Mouse (Mus musculus): ENCODE results near the gene Mboat7. TPM values are rescaled to one million over a fixed set of nuclear protein-coding genes. Genes with fewer than 3 reads are reported as not detected.
A peak's percentile ranks its signal among the peaks of the same experiment; 100 is the strongest.

Gene Mboat7
- polyA plus RNA-seq, 1 experiment = 156 TPM

- Histone ChIP-seq H3K27ac (ENCODE audit: insufficient read depth, low read length) (peak overlapping the region; percentile 7), H3K4me3 (ENCODE audit: insufficient read depth, low read length) (peak overlapping the region; percentile 53), H3K4me1 (ENCODE audit: control insufficient read depth, insufficient read depth, low read length) (no peaks in the 10 kb centered on the region)
- no peak for TF ChIP-seq POLR2A (IDR thresholded peaks at IDR 0.05; ENCODE audit: extremely low read depth, insufficient read depth, low read length)
- no peak for TF ChIP-seq CTCF (IDR thresholded peaks at IDR 0.05; ENCODE audit: extremely low read depth, insufficient read depth, low read length)
Measured at GRCm38 (mm10) chr7:3694076-3694948, 989 bp upstream of the Mboat7 start.

DNA sequence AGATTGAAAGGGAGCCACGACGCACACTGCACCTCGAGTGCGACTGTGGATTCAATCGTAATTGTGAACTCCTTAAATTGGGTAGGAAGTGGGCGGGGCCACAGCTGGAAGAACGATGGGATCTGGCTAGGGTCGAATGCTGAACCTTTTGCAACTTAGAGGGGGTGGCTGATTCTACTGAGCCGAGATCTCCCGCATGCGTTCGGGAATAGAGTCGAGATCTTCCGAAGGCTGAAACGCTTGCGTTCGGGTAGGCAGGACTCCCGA is 419 bp upstream of the Mboat7 start:
- TF ChIP-seq POLR2A (IDR thresholded peaks at IDR 0.05; ENCODE audit: extremely low read depth, insufficient read depth, low read length) = no peak
- TF ChIP-seq CTCF (IDR thresholded peaks at IDR 0.05; ENCODE audit: extremely low read depth, insufficient read depth, low read length) = no peak
- no peaks in the 10 kb centered on the region for H3K4me1 ChIP-seq (ENCODE audit: control insufficient read depth, insufficient read depth, low read length)
- peak overlapping the region; percentile 53 for H3K4me3 ChIP-seq (ENCODE audit: insufficient read depth, low read length)
- peak overlapping the region; percentile 7 for H3K27ac ChIP-seq (ENCODE audit: insufficient read depth, low read length)

GRCm38 (mm10) chr7:3692382-3692986 is 839 bp downstream of the Mboat7 start, which contains the start of gene Tsen34:
Tsen34 (plus strand) TSS chr7:3692863.
- Histone ChIP-seq H3K4me3 (ENCODE audit: insufficient read depth, low read length) (peak within 1 kb of the TSS; percentile 53), H3K4me1 (ENCODE audit: control insufficient read depth, insufficient read depth, low read length) (no peaks in the 10 kb centered on the region)

GRCm38 (mm10) chr7:3691919-3692318 is 1.4 kb downstream of the Mboat7 start:
- no peaks in the 10 kb centered on the region for H3K4me1 ChIP-seq (ENCODE audit: control insufficient read depth, insufficient read depth, low read length)
- H3K4me3 ChIP-seq (ENCODE audit: insufficient read depth, low read length) = peak overlapping the region; percentile 53
- no peak overlapping the region for H3K27ac ChIP-seq (ENCODE audit: insufficient read depth, low read length)
- TF ChIP-seq POLR2A (IDR thresholded peaks at IDR 0.05; ENCODE audit: extremely low read depth, insufficient read depth, low read length) (no peak), CTCF (IDR thresholded peaks at IDR 0.05; ENCODE audit: extremely low read depth, insufficient read depth, low read length) (no peak)

More at GRCm38 (mm10) chr7:3692382-3692986, 839 bp downstream of the Mboat7 start, which contains the start of gene Tsen34:
- no peak for TF ChIP-seq POLR2A (IDR thresholded peaks at IDR 0.05; ENCODE audit: extremely low read depth, insufficient read depth, low read length)
- TF ChIP-seq CTCF (IDR thresholded peaks at IDR 0.05; ENCODE audit: extremely low read depth, insufficient read depth, low read length) = no peak
- H3K27ac ChIP-seq (ENCODE audit: insufficient read depth, low read length) = peak within 1 kb of the TSS; percentile 29

- peaks cover 8% of the 10 kb centered on the region; the same call in 1 of the 2 replicates for H3K4me1 ChIP-seq (ENCODE audit: control insufficient read depth, insufficient read depth, low read length)
- no peak overlapping the region for H3K4me3 ChIP-seq (ENCODE audit: insufficient read depth, low read length)
- TF ChIP-seq POLR2A (IDR thresholded peaks at IDR 0.05; ENCODE audit: extremely low read depth, insufficient read depth, low read length) (no peak), CTCF (IDR thresholded peaks at IDR 0.05; ENCODE audit: extremely low read depth, insufficient read depth, low read length) (no peak)
- no peak overlapping the region for H3K27ac ChIP-seq (ENCODE audit: insufficient read depth, low read length)
Measured at GRCm38 (mm10) chr7:3685400-3686187, 7.7 kb downstream of the Mboat7 start.

DNA sequence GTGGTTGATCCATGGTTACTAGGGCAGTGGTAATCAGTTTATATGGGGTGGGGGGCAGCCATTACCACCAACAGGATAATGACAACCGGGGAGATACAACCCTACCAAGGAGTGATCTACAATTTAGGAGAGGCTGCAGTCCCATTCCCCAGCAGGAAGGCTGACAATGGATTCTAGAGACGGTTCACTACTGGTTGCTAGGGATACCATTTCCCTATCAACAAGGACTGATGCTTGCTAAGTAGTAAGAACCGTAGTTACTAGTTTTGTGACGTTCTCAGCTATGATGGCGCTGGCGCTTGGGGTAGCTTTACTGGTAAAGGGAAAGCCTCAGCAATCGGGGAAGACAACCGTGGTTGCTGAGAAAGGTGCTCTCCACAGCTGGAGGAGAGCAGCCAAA is 8.6 kb downstream of the Mboat7 start:
- Histone ChIP-seq H3K27ac (ENCODE audit: insufficient read depth, low read length) (peak overlapping the region; percentile 88), H3K4me1 (ENCODE audit: control insufficient read depth, insufficient read depth, low read length) (peaks cover 8% of the 10 kb centered on the region; the same call in 1 of the 2 replicates), H3K4me3 (ENCODE audit: insufficient read depth, low read length) (no peak overlapping the region)
- TF ChIP-seq POLR2A (IDR thresholded peaks at IDR 0.05; ENCODE audit: extremely low read depth, insufficient read depth, low read length) (no peak), CTCF (IDR thresholded peaks at IDR 0.05; ENCODE audit: extremely low read depth, insufficient read depth, low read length) (no peak)

DNA sequence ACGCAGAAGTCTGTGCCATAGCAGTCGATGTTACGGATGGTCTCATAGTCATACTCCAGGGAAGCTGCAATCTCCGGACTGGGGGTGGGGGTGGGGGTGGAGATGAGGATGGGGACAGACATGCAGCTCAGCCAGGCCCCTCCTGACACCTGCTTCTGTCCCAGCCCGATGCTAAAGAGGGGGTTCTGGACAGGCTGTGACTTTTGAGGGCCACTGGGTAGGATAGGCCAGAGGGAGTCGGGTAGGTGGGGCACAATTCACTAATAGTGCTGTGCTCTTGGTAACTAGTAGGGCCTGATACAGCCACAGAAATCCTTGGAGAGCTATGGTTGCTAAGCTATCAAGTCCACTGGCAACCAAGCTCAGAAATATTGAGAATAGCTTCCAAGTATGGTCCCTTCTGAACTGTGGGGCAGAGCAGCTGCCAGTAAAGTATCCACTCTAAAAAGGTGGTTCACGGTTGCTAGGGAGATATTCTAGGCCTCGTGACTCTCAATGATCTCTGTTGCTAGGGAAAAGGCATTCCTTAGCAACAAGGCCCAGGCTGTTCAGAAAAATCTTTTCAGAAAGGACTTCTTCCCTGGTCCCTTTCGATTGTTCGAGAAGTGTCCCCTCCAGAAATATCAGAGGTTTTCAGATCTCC is 9.3 kb downstream of the Mboat7 start:
- TF ChIP-seq POLR2A (IDR thresholded peaks at IDR 0.05; ENCODE audit: extremely low read depth, insufficient read depth, low read length) (0 out of 2 replicates have a peak, but pooled peaks have one; percentile 9), CTCF (IDR thresholded peaks at IDR 0.05; ENCODE audit: extremely low read depth, insufficient read depth, low read length) (no peak)
- Histone ChIP-seq H3K4me1 (ENCODE audit: control insufficient read depth, insufficient read depth, low read length) (peaks cover 8% of the 10 kb centered on the region; the same call in 1 of the 2 replicates), H3K4me3 (ENCODE audit: insufficient read depth, low read length) (no peak overlapping the region), H3K27ac (ENCODE audit: insufficient read depth, low read length) (peak overlapping the region; percentile 88)

DNA sequence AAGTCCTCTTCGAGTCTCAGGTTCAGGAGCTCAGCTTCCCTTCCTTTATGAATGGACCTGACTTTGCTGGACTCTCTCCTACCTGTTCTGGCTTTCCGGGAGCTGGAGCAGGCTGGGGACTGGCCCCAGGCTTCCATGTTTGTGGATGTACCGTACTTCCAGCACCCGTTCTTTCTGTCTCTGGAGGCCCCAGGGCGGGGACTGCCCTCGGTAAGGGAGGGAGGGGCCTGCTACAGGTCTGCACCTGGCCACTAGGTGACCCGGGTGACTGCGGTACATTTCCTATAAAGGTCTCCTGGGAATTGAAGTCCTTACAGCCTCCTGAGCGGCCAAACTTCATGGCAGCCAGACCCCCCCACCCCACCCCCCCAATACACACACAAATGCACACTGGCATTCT is 16.0 kb downstream of the Mboat7 start, which contains the start of gene Tmc4:
TSS of gene Tmc4 (minus strand) at position 212 of the 400 bp plus-strand sequence.
- TF ChIP-seq POLR2A (IDR thresholded peaks at IDR 0.05; ENCODE audit: extremely low read depth, insufficient read depth, low read length) (no peak), CTCF (IDR thresholded peaks at IDR 0.05; ENCODE audit: extremely low read depth, insufficient read depth, low read length) (no peak)

GRCm38 (mm10) chr7:3676371-3676770 is 17.0 kb downstream of the Mboat7 start:
- Histone ChIP-seq H3K4me1 (ENCODE audit: control insufficient read depth, insufficient read depth, low read length) (no peaks in the 10 kb centered on the region), H3K4me3 (ENCODE audit: insufficient read depth, low read length) (no peak overlapping the region), H3K27ac (ENCODE audit: insufficient read depth, low read length) (no peak overlapping the region)
- TF ChIP-seq POLR2A (IDR thresholded peaks at IDR 0.05; ENCODE audit: extremely low read depth, insufficient read depth, low read length) (no peak), CTCF (IDR thresholded peaks at IDR 0.05; ENCODE audit: extremely low read depth, insufficient read depth, low read length) (no peak)

More for the DNA sequence above, 16.0 kb downstream of the Mboat7 start, which contains the start of gene Tmc4:
- H3K4me3 ChIP-seq (ENCODE audit: insufficient read depth, low read length) = no peak within 1 kb of the TSS
- no peaks in the 10 kb centered on the region for H3K4me1 ChIP-seq (ENCODE audit: control insufficient read depth, insufficient read depth, low read length)
- H3K27ac ChIP-seq (ENCODE audit: insufficient read depth, low read length) = no peak within 1 kb of the TSS
